Mouse (Mus musculus) MEL (cell line): ENCODE measurements around the gene Palb2. TPM values are rescaled to one million over a fixed set of nuclear protein-coding genes. Genes with fewer than 3 reads are reported as not detected.

ENCODE experiments used
- DNase-seq: peaks from one replicate; pipeline ENCODE4 v3.0.0; 2011; ENCODE audit warnings: low read depth, low spot score
- H3K27ac ChIP-seq: 2 replicates; pipeline ENCODE4 v1.5.1; 2012; ENCODE audit warnings: low read depth, mild to moderate bottlenecking, control low read depth, low read length, moderate library complexity; ENCODE audit not compliant: control insufficient read depth
- H3K27me3 ChIP-seq, 2 experiments: fragments of 150-350 bp in 1 of 2; sonication (generic) in 1 of 2; 2 replicates each; pipeline ENCODE4 v1.6.1; 2012; ENCODE audit warnings: low read length in 2 of 2, mild to moderate bottlenecking in 2 of 2, improper control_type of control experiment in 1 of 2, moderate library complexity in 1 of 2; ENCODE audit not compliant: insufficient read depth in 2 of 2, control insufficient read depth in 1 of 2
- H3K36me3 ChIP-seq, 2 experiments: 2 replicates each; pipeline ENCODE4 v1.6.1; 2012 to 2014; ENCODE audit warnings: low read length in 2 of 2, improper control_type of control experiment in 1 of 2, inconsistent platforms in 1 of 2, mild to moderate bottlenecking in 1 of 2; ENCODE audit not compliant: insufficient read depth in 2 of 2, control insufficient read depth in 1 of 2
- H3K4me1 ChIP-seq, 2 experiments: fragments of 150-350 bp in 1 of 2; sonication (generic) in 1 of 2; 2 replicates each; pipeline ENCODE4 v1.6.1; 2012; ENCODE audit warnings: low read length in 2 of 2, improper control_type of control experiment in 1 of 2, mild to moderate bottlenecking in 1 of 2; ENCODE audit not compliant: insufficient read depth in 2 of 2, control insufficient read depth in 1 of 2
- H3K4me3 ChIP-seq, 2 experiments: fragments of 150-350 bp in 1 of 2; sonication (generic) in 1 of 2; 2 replicates each; pipeline ENCODE4 v1.5.1; 2012; ENCODE audit warnings: low read depth in 2 of 2, low read length in 2 of 2, mild to moderate bottlenecking in 2 of 2, moderate library complexity in 2 of 2, control low read depth in 1 of 2, improper control_type of control experiment in 1 of 2; ENCODE audit not compliant: control insufficient read depth in 1 of 2, insufficient read depth in 1 of 2
- H3K79me2 ChIP-seq: 2 replicates; pipeline ENCODE4 v1.6.1; 2012; ENCODE audit warnings: mild to moderate bottlenecking, low read length, moderate library complexity; ENCODE audit not compliant: control insufficient read depth, poor library complexity, insufficient read depth
- H3K9ac ChIP-seq: 2 replicates; pipeline ENCODE4 v1.6.1; 2012; ENCODE audit warnings: low read depth, mild to moderate bottlenecking, control low read depth, low read length, moderate library complexity; ENCODE audit not compliant: control insufficient read depth, poor library complexity, severe bottlenecking
- H3K9me3 ChIP-seq: fragments of 150-350 bp; sonication (generic); replicated peaks from 2 replicates; pipeline ENCODE4 v1.6.1; 2012; ENCODE audit warnings: mild to moderate bottlenecking, low read length, improper control_type of control experiment, moderate library complexity; ENCODE audit not compliant: insufficient read depth
- BHLHE40 ChIP-seq: IDR thresholded peaks from 2 replicates; pipeline ENCODE4 v1.6.1; 2012; ENCODE audit warnings: low read depth, mild to moderate bottlenecking, inconsistent platforms, low read length, improper control_type of control experiment, borderline replicate concordance
- GABPA ChIP-seq: IDR thresholded peaks from 2 replicates; pipeline ENCODE4 v1.6.1; 2012; ENCODE audit warnings: low read depth, mild to moderate bottlenecking, inconsistent platforms, low read length, improper control_type of control experiment, moderate library complexity
- GATA1 ChIP-seq: IDR thresholded peaks from 2 replicates; pipeline ENCODE4 v1.6.1; 2011; ENCODE audit warnings: low read depth, low read length, improper control_type of control experiment
- MEF2A ChIP-seq: IDR thresholded peaks from 2 replicates; pipeline ENCODE4 v1.6.1; 2014; ENCODE audit warnings: low read depth, mild to moderate bottlenecking, inconsistent platforms, low read length, improper control_type of control experiment; ENCODE audit not compliant: poor library complexity, insufficient replicate concordance, severe bottlenecking; ENCODE audit errors: extremely low read depth
- MXI1 ChIP-seq: IDR thresholded peaks from 2 replicates; pipeline ENCODE4 v1.6.1; 2011; ENCODE audit warnings: mild to moderate bottlenecking, low read depth, low read length, improper control_type of control experiment
- MYB ChIP-seq: IDR thresholded peaks from 2 replicates; pipeline ENCODE4 v1.6.1; 2011; ENCODE audit warnings: mild to moderate bottlenecking, low read depth, low read length, improper control_type of control experiment
- NELFE ChIP-seq: IDR thresholded peaks from 2 replicates; pipeline ENCODE4 v1.6.1; 2011; ENCODE audit warnings: low read depth, low read length, improper control_type of control experiment
- NRF1 ChIP-seq: IDR thresholded peaks from 2 replicates; pipeline ENCODE4 v1.6.1; 2014; ENCODE audit warnings: low read depth, mild to moderate bottlenecking, inconsistent platforms, low read length, improper control_type of control experiment, moderate library complexity; ENCODE audit not compliant: poor library complexity, insufficient read depth, severe bottlenecking
- SIN3A ChIP-seq: IDR thresholded peaks from 2 replicates; pipeline ENCODE4 v1.6.1; 2012; ENCODE audit warnings: low read length, improper control_type of control experiment, inconsistent platforms
- SMC3 ChIP-seq: IDR thresholded peaks from 2 replicates; pipeline ENCODE4 v1.6.1; 2011; ENCODE audit warnings: low read depth, low read length, improper control_type of control experiment
- TAL1 ChIP-seq: IDR thresholded peaks from 2 replicates; pipeline ENCODE4 v1.6.1; 2012; ENCODE audit warnings: mild to moderate bottlenecking, inconsistent platforms, low read length, moderate library complexity, mixed read lengths
- TBP ChIP-seq: IDR thresholded peaks from 2 replicates; pipeline ENCODE4 v1.8.0; 2011; ENCODE audit warnings: low read depth, low read length, improper control_type of control experiment
- TCF12 ChIP-seq: IDR thresholded peaks from 2 replicates; pipeline ENCODE4 v1.6.1; 2014; ENCODE audit warnings: low read depth, mild to moderate bottlenecking, inconsistent platforms, low read length, improper control_type of control experiment, moderate library complexity
- USF2 ChIP-seq, 2 experiments: IDR thresholded peaks; 2 replicates each; pipeline ENCODE4 v1.6.1; 2011 to 2012; ENCODE audit warnings: improper control_type of control experiment in 2 of 2, low read length in 2 of 2, borderline replicate concordance in 1 of 2, inconsistent platforms in 1 of 2, low read depth in 1 of 2, mild to moderate bottlenecking in 1 of 2; ENCODE audit not compliant: insufficient read depth in 1 of 2
- ZC3H11A ChIP-seq: IDR thresholded peaks from 2 replicates; pipeline ENCODE4 v1.6.1; 2012; ENCODE audit warnings: low read depth, mild to moderate bottlenecking, inconsistent platforms, low read length, improper control_type of control experiment
- ZKSCAN1 ChIP-seq: IDR thresholded peaks from 2 replicates; pipeline ENCODE4 v1.6.1; 2012; ENCODE audit warnings: low read depth, mild to moderate bottlenecking, inconsistent platforms, low read length, improper control_type of control experiment, moderate library complexity
- ZMIZ1 ChIP-seq: IDR thresholded peaks from 2 replicates; pipeline ENCODE4 v1.6.1; 2012; ENCODE audit warnings: low read depth, mild to moderate bottlenecking, inconsistent platforms, low read length, improper control_type of control experiment, moderate library complexity
- polyA plus RNA-seq, 2 experiments: library from polyadenylated mRNA; stranded (reverse) in 1 of 2; unstranded in 1 of 2; fragments of >175 nt in 1 of 2; fragments of >200 nt in 1 of 2; gene quantifications; 2 replicates each; pipeline versions ENCODE4 v1.2.1 to v1.2.4; 2012; ENCODE audit warnings: low replicate concordance in 2 of 2, low read depth in 1 of 2; ENCODE audit not compliant: insufficient read length in 2 of 2, insufficient read depth in 1 of 2, missing spikeins in 1 of 2
- total RNA-seq: library from RNA; depleted of rRNA; stranded (reverse); fragments of 300-350 nt; gene quantifications from 2 replicates; pipeline ENCODE4 v1.2.3, GENCODE M21; 2012

The Palb2 gene
- total and polyA plus RNA-seq, 3 experiments, result 17.7 to 20.8 TPM; not detected in 1

GRCm38 (mm10) chr7:122133338-122133625, 497 bp upstream of the Palb2 start:
- H3K36me3 ChIP-seq, result peaks cover 9 to 13% of the 10 kb centered on the region in 2 experiments
- no peaks in the 10 kb centered on the region for H3K27me3 ChIP-seq
- H3K79me2 ChIP-seq, result peaks cover 19% of the 10 kb centered on the region
- no peak for DNase-seq
- H3K9ac ChIP-seq, result peak overlapping the region; percentile 93
- peak overlapping the region; percentile 80 for H3K27ac ChIP-seq
- H3K9me3 ChIP-seq, result no peaks in the 10 kb centered on the region
- no peak for TF ChIP-seq MEF2A
- no peak for TF ChIP-seq MYB
- no peak for TF ChIP-seq TAL1
- TF ChIP-seq ZKSCAN1, result no peak
- no peak for TF ChIP-seq NRF1
- no peak for TF ChIP-seq USF2 (IDR thresholded peaks at IDR 0.05; ENCODE audit: borderline replicate concordance in 1 of 2, insufficient read depth in 1 of 2, low read depth in 1 of 2, low read length in 2 of 2)
- TF ChIP-seq ZC3H11A, result no peak
- TF ChIP-seq MXI1, result no peak
- TF ChIP-seq TBP, result no peak
- no peak for TF ChIP-seq GABPA
- TF ChIP-seq BHLHE40, result no peak
- TF ChIP-seq NELFE, result no peak
- TF ChIP-seq SIN3A, result no peak
- no peak for TF ChIP-seq SMC3
- H3K4me1 ChIP-seq, result peaks cover 2 to 4% of the 10 kb centered on the region in 2 experiments; a peak in 2 of 4 replicates
- H3K4me3 ChIP-seq, result peak overlapping the region; percentile 66 to 99

GRCm38 (mm10) chr7:122131834-122132233, 951 bp downstream of the Palb2 start:
- peak overlapping the region; percentile 96 for H3K9ac ChIP-seq
- DNase-seq, result no peak
- H3K79me2 ChIP-seq, result peaks cover 19% of the 10 kb centered on the region
- peak overlapping the region; percentile 70 to 99 for H3K4me3 ChIP-seq
- no peak overlapping the region for H3K27ac ChIP-seq
- TF ChIP-seq SMC3, result no peak
- no peak for TF ChIP-seq TCF12
- TF ChIP-seq ZMIZ1, result no peak
- peak; percentile 70 for TF ChIP-seq GATA1
- peaks cover 2 to 4% of the 10 kb centered on the region in 2 experiments; a peak in 2 of 4 replicates for H3K4me1 ChIP-seq
- no peaks in the 10 kb centered on the region for H3K9me3 ChIP-seq
- H3K36me3 ChIP-seq, result peaks cover 12 to 13% of the 10 kb centered on the region in 2 experiments
- no peaks in the 10 kb centered on the region for H3K27me3 ChIP-seq
